Mouse (Mus musculus): ENCODE data around the gene Gm45799. TPM values are rescaled to one million over a fixed set of nuclear protein-coding genes. Genes with fewer than 3 reads are reported as not detected.

Gm45799 gene
- total RNA-seq, 2 experiments from 2014 or later: 3.1 to 5.9 TPM

- no peak for DNase-seq
Measured at GRCm38 (mm10) chr7:105640894-105641255, 523 bp downstream of the Gm45799 start.

- no peak for DNase-seq
Measured at GRCm38 (mm10) chr7:105641936-105642335, 1.6 kb downstream of the Gm45799 start.

- DNase-seq: peak; percentile 85 to 87
Measured at GRCm38 (mm10) chr7:105650639-105651435, 10.5 kb downstream of the Gm45799 start, which contains the start of gene Dnhd1. Gene Dnhd1, plus strand, starts transcription at chr7:105650827.

DNA sequence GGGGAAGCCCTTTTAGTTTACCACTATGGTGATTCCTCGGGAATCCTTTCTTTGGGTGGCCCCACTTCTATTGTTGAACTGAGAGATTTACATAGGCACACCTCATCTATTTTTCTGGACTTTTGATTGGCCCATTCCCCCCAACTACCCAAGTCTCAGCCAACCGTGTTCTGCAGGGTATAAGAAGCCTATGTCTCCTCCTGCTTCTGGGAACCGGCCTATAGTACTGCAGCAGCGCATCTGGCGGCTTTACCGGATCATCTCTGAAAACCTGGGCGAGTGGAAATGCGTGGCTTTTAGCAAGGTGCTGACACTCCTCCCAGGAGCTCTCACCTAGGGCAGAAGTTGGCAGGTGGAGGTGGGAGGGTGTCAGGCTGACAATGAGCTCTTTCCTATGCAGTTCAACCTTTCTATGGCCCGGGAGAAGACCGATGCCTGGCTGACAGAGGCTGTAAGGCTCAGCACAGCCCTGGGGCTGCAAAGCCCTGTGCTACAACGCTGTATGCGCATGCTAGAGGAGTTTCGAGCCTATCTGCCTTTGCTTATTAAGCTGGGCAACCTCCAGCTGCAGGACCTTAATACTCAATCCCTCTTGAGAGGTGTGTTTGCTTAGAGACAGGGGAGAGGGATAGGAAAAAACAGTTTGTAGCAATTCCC lies 45.3 kb downstream of the Gm45799 start:
- DNase-seq: no peak

DNA sequence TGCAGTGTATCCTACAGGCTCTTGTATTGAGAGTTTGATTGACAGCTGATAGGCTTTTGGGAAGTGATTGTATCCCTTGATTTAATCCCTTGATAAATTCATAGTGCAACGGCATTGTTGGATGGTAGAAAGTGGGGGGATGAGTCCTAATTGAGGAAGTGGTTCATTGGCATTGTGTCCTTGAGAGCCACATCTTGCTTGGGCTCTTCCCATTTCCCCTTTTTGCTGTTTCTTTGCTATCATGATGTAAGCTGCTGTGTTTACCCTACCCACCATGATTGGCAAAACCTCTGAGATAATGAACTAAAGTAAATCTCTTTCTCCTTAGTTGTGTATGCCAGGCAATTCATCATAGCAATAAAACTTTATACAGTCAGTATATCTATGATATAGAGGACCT lies 50.5 kb downstream of the Gm45799 start:
- no peak for DNase-seq

DNA sequence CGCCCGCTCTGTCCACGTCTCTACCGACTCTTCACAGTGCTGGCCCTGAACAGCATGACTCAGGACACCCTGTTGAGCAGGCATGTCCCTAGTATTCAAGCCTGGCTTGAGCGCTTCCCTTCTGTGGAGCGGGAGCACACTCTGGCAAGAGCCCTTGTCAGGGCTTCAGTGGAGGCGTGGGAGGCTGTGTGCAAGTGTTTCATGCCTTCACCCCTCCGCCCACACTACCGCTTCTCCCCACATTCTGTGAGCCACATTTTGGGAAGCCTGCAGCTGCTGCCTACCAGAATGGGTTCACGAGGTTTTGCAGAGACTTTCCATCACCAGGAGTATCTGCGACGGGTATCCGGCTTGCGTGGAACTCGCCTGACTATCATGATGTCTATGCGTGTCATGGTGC lies 62.8 kb downstream of the Gm45799 start:
- no peak for DNase-seq

GRCm38 (mm10) chr7:105703816-105704215 lies 63.5 kb downstream of the Gm45799 start:
- no peak for DNase-seq

GRCm38 (mm10) chr7:105708733-105709132 lies 68.4 kb downstream of the Gm45799 start:
- no peak for DNase-seq

- DNase-seq: no peak
Measured at GRCm38 (mm10) chr7:105715366-105715765, 75.0 kb downstream of the Gm45799 start.

GRCm38 (mm10) chr7:105721916-105722315 lies 81.6 kb downstream of the Gm45799 start:
- no peak for DNase-seq

DNA sequence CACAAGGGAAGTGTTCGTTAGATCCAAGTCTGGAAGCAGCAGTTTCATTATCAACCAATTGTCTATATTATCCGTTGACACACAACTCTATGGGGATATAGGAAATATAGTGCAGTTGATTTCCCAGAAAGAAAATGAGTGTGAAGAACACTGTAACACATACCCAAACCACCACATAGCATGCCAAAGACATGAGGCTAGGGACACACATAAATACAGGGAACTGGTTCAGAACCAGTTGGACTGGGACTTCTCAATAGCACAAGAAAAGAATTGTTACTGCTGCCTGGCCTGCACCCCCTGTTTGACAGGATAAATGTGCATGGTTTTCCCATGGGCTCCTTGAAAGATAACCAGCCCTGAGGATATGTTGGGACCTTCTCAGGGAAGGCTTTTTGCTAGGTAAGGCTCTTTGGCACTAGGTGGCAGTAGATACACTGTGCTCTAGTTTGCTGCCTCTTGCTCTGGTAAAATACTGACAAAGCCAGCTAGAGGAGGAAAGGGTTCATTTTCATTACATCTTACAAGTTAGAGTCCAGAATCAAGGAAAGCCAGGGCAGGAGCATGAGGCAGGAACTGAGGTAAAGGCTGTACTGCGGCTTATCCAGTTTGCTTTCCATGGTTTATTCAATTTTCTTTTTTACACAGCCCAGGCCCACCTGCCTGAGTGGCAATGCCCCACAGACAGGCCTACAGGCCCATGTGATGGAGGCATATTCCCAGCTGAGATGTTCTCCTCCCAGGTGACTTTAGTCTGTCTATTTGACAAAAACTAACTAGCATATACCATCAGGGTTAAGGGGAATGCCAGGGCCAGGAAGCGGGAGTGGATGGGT lies 86.0 kb downstream of the Gm45799 start:
- peak; percentile 65 to 74 for DNase-seq

DNA sequence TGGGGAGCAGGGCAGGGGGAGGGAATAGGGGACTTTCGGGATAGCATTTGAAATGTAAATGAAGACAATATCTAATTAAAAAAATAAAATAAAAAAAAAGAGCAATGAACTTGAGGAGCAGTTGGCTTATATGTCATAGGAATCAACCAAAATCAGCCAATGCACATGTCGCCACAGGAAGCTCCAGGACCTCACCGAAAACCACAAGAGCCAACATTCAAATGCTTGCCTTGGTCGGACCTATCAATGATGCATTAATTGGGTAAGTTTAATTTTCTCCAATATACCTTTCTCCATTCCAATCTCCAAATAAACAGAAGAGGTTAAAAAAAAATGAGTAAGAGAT lies 86.6 kb downstream of the Gm45799 start:
- DNase-seq: no peak

DNA sequence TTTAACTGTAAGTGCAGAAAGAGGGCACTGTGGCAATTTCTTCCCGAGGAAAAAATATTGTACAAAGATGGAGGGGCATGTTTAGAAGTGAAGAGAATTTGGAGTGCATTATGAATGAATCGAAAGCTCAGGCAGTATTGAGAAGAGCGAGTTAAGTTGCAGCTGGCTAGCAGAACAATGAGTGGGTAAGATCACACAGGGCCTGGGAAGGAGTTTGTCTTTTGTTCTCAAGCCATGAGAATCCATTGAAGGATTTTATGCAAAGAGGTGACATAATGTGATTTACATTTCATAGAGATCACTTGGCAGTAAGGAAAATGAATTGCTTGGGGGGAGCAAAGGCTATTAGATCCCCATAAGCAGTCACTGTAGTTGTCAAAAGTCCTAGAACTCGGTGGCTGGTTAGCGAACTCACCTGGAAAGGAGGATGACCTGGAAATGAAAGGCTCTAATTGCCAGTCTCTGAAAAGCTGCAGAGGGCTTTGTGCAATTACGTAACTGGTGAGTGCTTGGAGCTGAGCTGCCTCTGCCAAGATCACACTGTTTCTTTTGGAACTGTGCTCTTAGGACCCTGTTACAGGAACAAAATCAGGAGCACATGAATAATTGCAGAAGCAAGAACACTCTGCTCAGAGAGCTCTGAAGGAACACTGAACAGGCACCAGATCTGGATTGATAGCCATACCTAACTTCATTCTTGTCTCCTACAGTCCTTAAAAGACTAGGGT lies 88.5 kb downstream of the Gm45799 start:
- DNase-seq: peak in 1 of 2 experiments; percentile 56

- DNase-seq: no peak
Measured at GRCm38 (mm10) chr7:105733836-105734235, 93.5 kb downstream of the Gm45799 start.

Other genes with a start within 250 kb of the Gm45799 start
- 10 to 100 TPM; 15.5 to 16.1 TPM for gene Fam160a2, start 240.5 kb upstream of the Gm45799 start, total RNA-seq (2021)
- not detected for gene Cnga4, start 236.0 kb upstream of the Gm45799 start, total RNA-seq (2021)
- not detected for gene Cckbr, start 214.8 kb upstream of the Gm45799 start, total RNA-seq (2021)
- gene Cavin3, start 158.3 kb upstream of the Gm45799 start, total RNA-seq (2021): 10 to 100 TPM; 20.0 to 20.7 TPM
- 100 to 1,000 TPM; 170 to 189 TPM for gene Smpd1, start 86.2 kb upstream of the Gm45799 start, total RNA-seq (2021)
- 100 to 1,000 TPM; 119 to 124 TPM for gene Apbb1, start 58.9 kb upstream of the Gm45799 start, total RNA-seq (2021)
- gene Hpx, start 40.4 kb upstream of the Gm45799 start, total RNA-seq (2021): not detected
- gene Trim3, start 7.0 kb upstream of the Gm45799 start, total RNA-seq (2021): 10 to 100 TPM; 20.7 to 21.3 TPM
- 10 to 100 TPM; 77.9 to 82.3 TPM for gene Timm10b, start 496 bp upstream of the Gm45799 start, total RNA-seq (2021)
- gene Arfip2, start 136 bp upstream of the Gm45799 start, total RNA-seq (2021): 10 to 100 TPM; 11.6 to 12.4 TPM
- gene Dnhd1, start 10.3 kb downstream of the Gm45799 start, total RNA-seq (2021): under 1 TPM; 0.23 to 0.30 TPM
- gene Ilk, start 96.0 kb downstream of the Gm45799 start, total RNA-seq (2021): 10 to 100 TPM; 75.0 to 75.7 TPM
- 10 to 100 TPM in 1 of 2 experiments, 1 to 10 TPM in 1; 9.6 to 14.5 TPM for gene Rrp8, start 96.8 kb downstream of the Gm45799 start, total RNA-seq (2021)
- 100 to 1,000 TPM in 1 of 2 experiments, 10 to 100 TPM in 1; 94.8 to 120 TPM for gene Taf10, start 103.8 kb downstream of the Gm45799 start, total RNA-seq (2021)
- gene Tpp1, start 111.7 kb downstream of the Gm45799 start, total RNA-seq (2021): 10 to 100 TPM; 39.1 to 52.2 TPM
- gene Dchs1, start 147.1 kb downstream of the Gm45799 start, total RNA-seq (2021): 1 to 10 TPM; 6.0 to 7.3 TPM
- gene Mrpl17, start 170.5 kb downstream of the Gm45799 start, total RNA-seq (2021): 100 to 1,000 TPM; 121 to 126 TPM